Mouse (Mus musculus): ENCODE data around the gene Psmb9.

Psmb9 gene

GRCm38 (mm10) chr17:34138655-34139054, 48.9 kb downstream of the Psmb9 start:
- DNase-seq (ENCODE audit: low spot score) = no peak

GRCm38 (mm10) chr17:34137601-34138000, 50.0 kb downstream of the Psmb9 start:
- DNase-seq (ENCODE audit: low spot score) = no peak

- DNase-seq (ENCODE audit: low spot score) = peak; percentile 100
Measured at GRCm38 (mm10) chr17:34135297-34136224, 52.0 kb downstream of the Psmb9 start.

GRCm38 (mm10) chr17:34134451-34134850, 53.1 kb downstream of the Psmb9 start:
- DNase-seq (ENCODE audit: low spot score) = no peak

GRCm38 (mm10) chr17:34133289-34133688, 54.3 kb downstream of the Psmb9 start:
- DNase-seq (ENCODE audit: low spot score) = no peak
